Mouse (Mus musculus): ENCODE data around the gene Abca13. TPM values are rescaled to one million over a fixed set of nuclear protein-coding genes. Genes with fewer than 3 reads are reported as not detected.
A peak's percentile ranks its signal among the peaks of the same experiment; 100 is the strongest.
"Not testable (repeated sequence)": the region's sequence is repeated elsewhere in the genome, so short reads cannot be mapped to it uniquely, and the experiment has no call there.

Gene Abca13
- polyA plus RNA-seq (2015; fragmentation: Nextera tagmentation; extraction: Ambion mirVana): 0.01 and 0.04 TPM in 2 replicates

- 31% methylated on average over 12 of the region's 12 CpGs for WGBS
- Histone ChIP-seq H3K4me3 (ENCODE audit: low read depth, low read length) (no peak within 1 kb of the TSS), H3K4me2 (ENCODE audit: low read length) (no peak within 1 kb of the TSS), H3K4me1 (ENCODE audit: control insufficient read depth, insufficient read depth, low read length) (peaks cover 2% of the 10 kb centered on the region; the same call in 1 of the 2 replicates), H3K36me3 (ENCODE audit: control insufficient read depth, insufficient read depth, low read length) (no peaks in the 10 kb centered on the region), H3K27ac (ENCODE audit: low read length) (no peak within 1 kb of the TSS), H3K9ac (ENCODE audit: low read depth, low read length) (no peak within 1 kb of the TSS), H3K27me3 (ENCODE audit: control insufficient read depth, insufficient read depth, low read depth, low read length) (no peaks in the 10 kb centered on the region), H3K9me3 (replicated peaks; ENCODE audit: control insufficient read depth, low read length, poor library complexity, severe bottlenecking) (no peaks in the 10 kb centered on the region)
- peak; percentile 39 for ATAC-seq
Measured at GRCm38 (mm10) chr11:9191555-9192131, at the start of gene Abca13. Abca13 (plus strand) TSS chr11:9191942.

GRCm38 (mm10) chr11:9145113-9145512 is 46.6 kb upstream of the Abca13 start:
- no peak overlapping the region for H3K4me3 ChIP-seq (ENCODE audit: low read depth, low read length)
- no peak overlapping the region for H3K27ac ChIP-seq (ENCODE audit: low read length)
- no peak overlapping the region for H3K9ac ChIP-seq (ENCODE audit: low read depth, low read length)
- H3K9me3 ChIP-seq (replicated peaks; ENCODE audit: control insufficient read depth, low read length, poor library complexity, severe bottlenecking): no peaks in the 10 kb centered on the region; the same call in 1 of the 2 replicates
- 87% methylated on average over 2 of the region's 2 CpGs for WGBS
- no peaks in the 10 kb centered on the region for H3K4me1 ChIP-seq (ENCODE audit: control insufficient read depth, insufficient read depth, low read length)
- H3K36me3 ChIP-seq (ENCODE audit: control insufficient read depth, insufficient read depth, low read length): no peaks in the 10 kb centered on the region
- H3K27me3 ChIP-seq (ENCODE audit: control insufficient read depth, insufficient read depth, low read depth, low read length): no peaks in the 10 kb centered on the region
- ATAC-seq: no peak
- H3K4me2 ChIP-seq (ENCODE audit: low read length): no peak overlapping the region

- H3K27me3 ChIP-seq (ENCODE audit: control insufficient read depth, insufficient read depth, low read depth, low read length): no peaks in the 10 kb centered on the region
- no peak overlapping the region for H3K4me3 ChIP-seq (ENCODE audit: low read depth, low read length)
Measured at GRCm38 (mm10) chr11:9146115-9146514, 45.6 kb upstream of the Abca13 start.

GRCm38 (mm10) chr11:9146683-9147082 is 45.1 kb upstream of the Abca13 start:
- no peak overlapping the region for H3K27ac ChIP-seq (ENCODE audit: low read length)
- 94% methylated on average over 1 of the region's 1 CpGs for WGBS
- ATAC-seq: no peak

More at GRCm38 (mm10) chr11:9146115-9146514, 45.6 kb upstream of the Abca13 start:
- Histone ChIP-seq H3K36me3 (ENCODE audit: control insufficient read depth, insufficient read depth, low read length) (no peaks in the 10 kb centered on the region), H3K4me1 (ENCODE audit: control insufficient read depth, insufficient read depth, low read length) (no peaks in the 10 kb centered on the region), H3K9ac (ENCODE audit: low read depth, low read length) (no peak overlapping the region), H3K9me3 (replicated peaks; ENCODE audit: control insufficient read depth, low read length, poor library complexity, severe bottlenecking) (no peaks in the 10 kb centered on the region; the same call in 1 of the 2 replicates), H3K4me2 (ENCODE audit: low read length) (no peak overlapping the region), H3K27ac (ENCODE audit: low read length) (no peak overlapping the region)
- 95% methylated on average over 4 of the region's 4 CpGs for WGBS
- ATAC-seq: no peak

GRCm38 (mm10) chr11:9148206-9148605 is 43.5 kb upstream of the Abca13 start:
- H3K4me3 ChIP-seq (ENCODE audit: low read depth, low read length): no peak overlapping the region
- no peak overlapping the region for H3K9ac ChIP-seq (ENCODE audit: low read depth, low read length)
- no peak for ATAC-seq
- H3K4me2 ChIP-seq (ENCODE audit: low read length): no peak overlapping the region
- no peaks in the 10 kb centered on the region for H3K36me3 ChIP-seq (ENCODE audit: control insufficient read depth, insufficient read depth, low read length)
- H3K27me3 ChIP-seq (ENCODE audit: control insufficient read depth, insufficient read depth, low read depth, low read length): no peaks in the 10 kb centered on the region
- H3K27ac ChIP-seq (ENCODE audit: low read length): no peak overlapping the region
- WGBS: 85% methylated on average over 2 of the region's 2 CpGs
- no peaks in the 10 kb centered on the region; the same call in 1 of the 2 replicates for H3K9me3 ChIP-seq (replicated peaks; ENCODE audit: control insufficient read depth, low read length, poor library complexity, severe bottlenecking)
- H3K4me1 ChIP-seq (ENCODE audit: control insufficient read depth, insufficient read depth, low read length): no peaks in the 10 kb centered on the region

More at GRCm38 (mm10) chr11:9146683-9147082, 45.1 kb upstream of the Abca13 start:
- Histone ChIP-seq H3K9ac (ENCODE audit: low read depth, low read length) (no peak overlapping the region), H3K4me3 (ENCODE audit: low read depth, low read length) (no peak overlapping the region), H3K36me3 (ENCODE audit: control insufficient read depth, insufficient read depth, low read length) (no peaks in the 10 kb centered on the region), H3K4me2 (ENCODE audit: low read length) (no peak overlapping the region), H3K4me1 (ENCODE audit: control insufficient read depth, insufficient read depth, low read length) (no peaks in the 10 kb centered on the region), H3K27me3 (ENCODE audit: control insufficient read depth, insufficient read depth, low read depth, low read length) (no peaks in the 10 kb centered on the region), H3K9me3 (replicated peaks; ENCODE audit: control insufficient read depth, low read length, poor library complexity, severe bottlenecking) (no peaks in the 10 kb centered on the region; the same call in 1 of the 2 replicates)

GRCm38 (mm10) chr11:9150403-9150802 is 41.3 kb upstream of the Abca13 start:
- H3K4me3 ChIP-seq (ENCODE audit: low read depth, low read length); ATAC-seq; H3K9ac ChIP-seq (ENCODE audit: low read depth, low read length); H3K4me1 ChIP-seq (ENCODE audit: control insufficient read depth, insufficient read depth, low read length); H3K4me2 ChIP-seq (ENCODE audit: low read length); H3K27me3 ChIP-seq (ENCODE audit: control insufficient read depth, insufficient read depth, low read depth, low read length); H3K36me3 ChIP-seq (ENCODE audit: control insufficient read depth, insufficient read depth, low read length); H3K9me3 ChIP-seq (replicated peaks; ENCODE audit: control insufficient read depth, low read length, poor library complexity, severe bottlenecking); H3K27ac ChIP-seq (ENCODE audit: low read length): not testable (repeated sequence)
- 85% methylated on average over 25 of the region's 25 CpGs for WGBS

- Histone ChIP-seq H3K36me3 (ENCODE audit: control insufficient read depth, insufficient read depth, low read length) (no peaks in the 10 kb centered on the region), H3K4me2 (ENCODE audit: low read length) (no peak overlapping the region), H3K27me3 (ENCODE audit: control insufficient read depth, insufficient read depth, low read depth, low read length) (no peaks in the 10 kb centered on the region), H3K9me3 (replicated peaks; ENCODE audit: control insufficient read depth, low read length, poor library complexity, severe bottlenecking) (no peaks in the 10 kb centered on the region), H3K27ac (ENCODE audit: low read length) (no peak overlapping the region), H3K4me1 (ENCODE audit: control insufficient read depth, insufficient read depth, low read length) (no peaks in the 10 kb centered on the region), H3K4me3 (ENCODE audit: low read depth, low read length) (no peak overlapping the region), H3K9ac (ENCODE audit: low read depth, low read length) (no peak overlapping the region)
- WGBS: 72% methylated on average over 3 of the region's 3 CpGs
- ATAC-seq: no peak
Measured at GRCm38 (mm10) chr11:9159953-9160352, 31.8 kb upstream of the Abca13 start.

GRCm38 (mm10) chr11:9167331-9167730 is 24.4 kb upstream of the Abca13 start:
- H3K4me1 ChIP-seq (ENCODE audit: control insufficient read depth, insufficient read depth, low read length): no peaks in the 10 kb centered on the region
- H3K9me3 ChIP-seq (replicated peaks; ENCODE audit: control insufficient read depth, low read length, poor library complexity, severe bottlenecking): no peaks in the 10 kb centered on the region
- 94% methylated on average over 2 of the region's 2 CpGs for WGBS
- H3K27ac ChIP-seq (ENCODE audit: low read length): no peak overlapping the region
- no peak overlapping the region for H3K9ac ChIP-seq (ENCODE audit: low read depth, low read length)
- ATAC-seq: no peak
- no peak overlapping the region for H3K4me3 ChIP-seq (ENCODE audit: low read depth, low read length)
- H3K27me3 ChIP-seq (ENCODE audit: control insufficient read depth, insufficient read depth, low read depth, low read length): no peaks in the 10 kb centered on the region
- H3K4me2 ChIP-seq (ENCODE audit: low read length): no peak overlapping the region
- H3K36me3 ChIP-seq (ENCODE audit: control insufficient read depth, insufficient read depth, low read length): no peaks in the 10 kb centered on the region

- Histone ChIP-seq H3K9ac (ENCODE audit: low read depth, low read length) (no peak overlapping the region), H3K27ac (ENCODE audit: low read length) (no peak overlapping the region), H3K4me1 (ENCODE audit: control insufficient read depth, insufficient read depth, low read length) (no peaks in the 10 kb centered on the region), H3K9me3 (replicated peaks; ENCODE audit: control insufficient read depth, low read length, poor library complexity, severe bottlenecking) (no peaks in the 10 kb centered on the region), H3K27me3 (ENCODE audit: control insufficient read depth, insufficient read depth, low read depth, low read length) (no peaks in the 10 kb centered on the region), H3K36me3 (ENCODE audit: control insufficient read depth, insufficient read depth, low read length) (no peaks in the 10 kb centered on the region), H3K4me2 (ENCODE audit: low read length) (no peak overlapping the region), H3K4me3 (ENCODE audit: low read depth, low read length) (no peak overlapping the region)
- WGBS: 94% methylated on average over 1 of the region's 1 CpGs
- no peak for ATAC-seq
Measured at GRCm38 (mm10) chr11:9181477-9181876, 10.3 kb upstream of the Abca13 start.
